Mouse (Mus musculus) 3134 (cell line): ENCODE measurements around the gene Ctnnd2.

ENCODE experiments used
- DNase-seq: peaks from one replicate; pipeline ENCODE4 v3.0.0-alpha.2; 2011; ENCODE audit warnings: low spot score; ENCODE audit not compliant: insufficient read length; ENCODE audit errors: extremely low read depth

Gene Ctnnd2

GRCm38 (mm10) chr15:30964046-30964445, 791.7 kb downstream of the Ctnnd2 start:
- DNase-seq = no peak

DNA sequence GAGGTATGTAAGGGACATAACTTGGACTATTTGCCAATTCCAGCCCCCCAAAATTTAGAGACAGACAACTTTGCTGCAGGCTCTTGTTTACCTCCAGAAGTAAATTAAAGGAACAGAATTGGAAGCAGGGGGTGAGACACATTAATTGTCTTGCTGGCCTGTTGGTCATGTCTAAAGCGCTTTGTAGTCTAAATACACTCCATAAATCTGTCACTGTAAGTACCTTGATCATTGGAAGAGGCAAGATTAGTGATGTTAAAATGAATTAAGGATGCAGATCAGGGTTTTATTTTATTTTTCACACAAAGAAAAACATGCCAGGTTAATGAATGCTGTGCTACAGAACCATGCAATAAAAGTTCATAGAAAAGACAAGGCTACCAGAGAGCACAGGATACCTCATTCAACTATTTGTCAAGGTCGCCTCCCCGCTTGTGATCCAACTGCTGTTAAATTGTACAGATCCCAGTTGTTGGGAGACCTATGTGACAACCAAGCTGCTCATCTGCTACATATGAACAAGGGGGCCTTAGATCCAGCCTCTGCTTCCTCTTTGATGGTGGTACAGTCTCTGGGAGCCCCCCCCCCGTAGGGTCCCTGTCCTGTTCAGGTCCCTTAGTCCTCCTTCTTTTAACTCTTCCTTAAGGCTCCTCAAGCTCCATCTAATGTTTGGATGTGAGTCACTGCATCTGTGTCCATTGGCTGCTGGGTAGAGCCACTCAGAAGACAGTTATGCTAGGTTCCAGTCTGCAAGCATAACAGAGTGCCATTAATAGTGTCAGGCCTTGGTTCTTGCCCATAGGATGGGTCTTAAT, 792.7 kb downstream of the Ctnnd2 start:
- no peak for DNase-seq

- no peak for DNase-seq
Measured at GRCm38 (mm10) chr15:30966826-30967225, 794.4 kb downstream of the Ctnnd2 start.

GRCm38 (mm10) chr15:30974436-30974835, 802.0 kb downstream of the Ctnnd2 start:
- DNase-seq = no peak

- no peak for DNase-seq
Measured at GRCm38 (mm10) chr15:30974991-30975775, 802.8 kb downstream of the Ctnnd2 start.

- no peak for DNase-seq
Measured at GRCm38 (mm10) chr15:30977166-30977740, 804.9 kb downstream of the Ctnnd2 start.

- no peak for DNase-seq
Measured at GRCm38 (mm10) chr15:30986890-30987289, 814.5 kb downstream of the Ctnnd2 start.

- no peak for DNase-seq
Measured at GRCm38 (mm10) chr15:30990421-30991252, 818.2 kb downstream of the Ctnnd2 start.

- DNase-seq = no peak
Measured at GRCm38 (mm10) chr15:30992357-30992756, 820.0 kb downstream of the Ctnnd2 start.

- no peak for DNase-seq
Measured at GRCm38 (mm10) chr15:30992901-30993300, 820.5 kb downstream of the Ctnnd2 start.

- DNase-seq = no peak
Measured at GRCm38 (mm10) chr15:30995346-30995745, 823.0 kb downstream of the Ctnnd2 start.

DNA sequence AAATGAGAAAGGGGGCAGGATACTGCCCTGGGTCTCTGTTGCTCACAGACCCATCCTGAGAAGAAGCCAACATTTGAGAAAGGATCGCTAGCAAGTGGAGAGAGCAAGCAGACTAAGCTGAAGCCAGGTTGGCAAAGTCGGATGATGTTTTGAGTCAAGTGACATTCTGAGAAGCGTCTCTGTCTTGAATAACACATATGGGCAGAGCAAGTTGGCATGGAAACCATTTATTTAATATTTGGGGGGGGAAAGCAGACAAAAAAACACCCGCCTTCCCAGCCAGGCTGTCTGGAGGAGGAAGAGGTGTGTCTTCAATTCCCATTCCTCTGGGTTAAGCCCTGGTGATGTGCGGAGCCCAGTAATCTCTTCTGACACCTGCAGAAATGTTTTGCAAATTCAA, 832.1 kb downstream of the Ctnnd2 start:
- no peak for DNase-seq

DNA sequence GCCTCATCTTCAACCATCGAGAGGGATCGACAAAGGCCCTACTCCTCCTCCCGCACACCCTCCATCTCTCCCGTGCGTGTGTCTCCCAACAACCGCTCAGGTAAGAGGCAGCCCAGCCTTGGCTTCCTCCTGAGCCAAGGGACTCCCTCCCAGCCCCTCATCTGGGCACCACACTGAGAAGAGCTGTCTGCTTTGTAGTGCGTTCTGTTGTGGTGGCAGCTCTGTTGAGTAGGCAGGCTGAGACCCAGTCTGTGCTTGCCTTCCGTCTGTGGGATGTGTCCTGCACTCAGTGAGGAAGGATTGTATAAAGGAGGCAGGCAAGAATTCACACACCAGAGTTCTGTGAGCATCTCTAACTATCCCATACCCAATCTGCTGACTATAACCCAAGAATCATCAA, 832.6 kb downstream of the Ctnnd2 start:
- no peak for DNase-seq

DNA sequence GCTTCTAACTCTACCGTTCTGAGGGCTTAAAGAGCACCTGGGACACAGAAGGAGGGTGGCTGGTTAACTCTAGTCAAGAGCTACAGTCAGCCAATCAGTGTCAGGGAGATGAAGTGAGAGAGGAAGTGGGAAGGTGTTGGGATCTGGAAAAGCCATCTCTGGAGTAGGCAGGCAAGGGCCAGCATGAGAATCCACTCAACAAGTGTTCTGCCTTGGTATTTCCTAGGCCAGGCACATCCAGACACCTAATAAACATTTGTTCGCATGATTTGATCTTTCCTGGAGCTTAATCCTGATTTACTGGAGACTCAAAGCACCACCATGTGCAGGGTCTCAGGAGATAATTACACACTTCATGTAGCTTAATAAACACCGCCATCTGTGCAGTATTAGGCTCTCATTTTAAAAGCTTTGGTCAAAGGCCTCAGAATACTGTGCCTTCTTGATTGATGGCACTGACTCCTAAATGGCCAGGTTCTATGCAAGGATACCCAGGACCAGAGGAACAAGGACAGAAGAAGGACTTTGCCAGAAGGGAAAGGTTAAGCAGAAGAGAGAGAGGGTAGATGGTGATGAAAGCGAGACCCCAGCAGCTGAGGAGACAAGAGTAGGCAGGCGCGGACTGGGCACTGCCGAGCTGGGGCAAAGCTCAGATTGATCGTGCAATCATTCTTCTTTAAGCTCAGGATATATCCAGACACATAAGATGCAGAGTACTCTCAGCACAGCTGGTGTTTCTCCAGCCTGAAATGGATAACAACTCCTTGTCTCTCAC, 833.8 kb downstream of the Ctnnd2 start:
- no peak for DNase-seq

- no peak for DNase-seq
Measured at GRCm38 (mm10) chr15:31006825-31007157, 834.4 kb downstream of the Ctnnd2 start.

GRCm38 (mm10) chr15:31008594-31008993, 836.2 kb downstream of the Ctnnd2 start:
- no peak for DNase-seq

DNA sequence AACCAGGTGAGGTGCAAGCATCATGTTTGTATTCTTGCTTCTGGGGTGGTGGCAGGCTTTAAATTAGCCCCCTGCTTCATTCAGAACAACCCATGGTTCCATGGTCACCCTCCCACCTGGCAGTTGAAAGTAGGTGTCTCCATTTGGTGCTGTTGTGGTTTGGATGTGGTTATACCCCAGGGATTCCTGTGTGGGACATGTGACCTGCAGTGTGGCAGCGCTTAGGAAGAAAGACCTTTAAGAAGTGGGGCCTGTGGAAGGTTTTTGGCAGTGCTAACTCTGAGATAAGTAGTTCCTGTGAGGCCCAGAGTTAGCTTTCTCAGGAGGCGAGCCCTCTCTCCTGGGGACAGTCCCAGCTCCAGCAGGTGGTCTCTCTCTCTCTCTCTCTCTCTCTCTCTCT, 848.4 kb downstream of the Ctnnd2 start:
- DNase-seq = no peak

DNA sequence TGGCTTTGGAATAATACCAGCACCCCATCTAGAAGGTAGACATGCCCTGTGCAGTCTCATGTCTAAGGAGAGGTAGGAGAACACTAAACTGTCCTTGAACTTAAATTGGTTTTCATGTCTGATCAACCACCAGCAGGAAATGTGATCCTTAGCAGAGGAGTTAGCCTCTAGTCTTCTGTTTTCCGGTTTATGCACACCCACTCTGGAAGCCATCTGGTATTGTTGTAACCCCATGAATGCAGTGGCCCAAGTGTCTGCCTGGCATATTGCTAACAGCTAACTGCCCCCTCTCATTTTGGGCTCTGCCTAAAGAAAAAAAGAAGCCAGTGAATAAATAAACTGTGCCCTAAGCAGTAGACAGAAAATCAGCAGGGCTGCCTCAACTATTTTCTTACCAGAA, 849.6 kb downstream of the Ctnnd2 start:
- DNase-seq = no peak

GRCm38 (mm10) chr15:31022497-31022896, 850.1 kb downstream of the Ctnnd2 start:
- DNase-seq = no peak

- DNase-seq = no peak
Measured at GRCm38 (mm10) chr15:31023766-31024165, 851.4 kb downstream of the Ctnnd2 start.
